Mouse (Mus musculus): Measurements from ENCODE around the gene Fam192a. TPM values are rescaled to one million over a fixed set of nuclear protein-coding genes. Genes with fewer than 3 reads are reported as not detected.

The Fam192a gene
- polyA plus RNA-seq, 1 experiment: 17.1 TPM

- 68% methylated on average over 2 of the region's 2 CpGs for WGBS
- no peak for TF ChIP-seq CTCF (IDR thresholded peaks at IDR 0.05; ENCODE audit: insufficient read depth, low read length)
- TF ChIP-seq POLR2A (IDR thresholded peaks at IDR 0.05; ENCODE audit: borderline replicate concordance, extremely low read depth, low read depth, low read length): no peak
- peaks cover 3% of the 10 kb centered on the region; the same call in 1 of the 2 replicates for H3K4me1 ChIP-seq (ENCODE audit: control insufficient read depth, insufficient read depth, low read length)
- no peak overlapping the region for H3K4me3 ChIP-seq (replicated peaks; ENCODE audit: extremely low read depth, low read depth, low read length)
- no peak for DNase-seq
These were observed 2.2 kb upstream of the Fam192a start for GRCm38 (mm10) chr8:94604030-94604429.

GRCm38 (mm10) chr8:94602471-94603131, 804 bp upstream of the Fam192a start:
- DNase-seq: peak; percentile 19
- WGBS: 1% methylated on average over 31 of the region's 31 CpGs

DNA sequence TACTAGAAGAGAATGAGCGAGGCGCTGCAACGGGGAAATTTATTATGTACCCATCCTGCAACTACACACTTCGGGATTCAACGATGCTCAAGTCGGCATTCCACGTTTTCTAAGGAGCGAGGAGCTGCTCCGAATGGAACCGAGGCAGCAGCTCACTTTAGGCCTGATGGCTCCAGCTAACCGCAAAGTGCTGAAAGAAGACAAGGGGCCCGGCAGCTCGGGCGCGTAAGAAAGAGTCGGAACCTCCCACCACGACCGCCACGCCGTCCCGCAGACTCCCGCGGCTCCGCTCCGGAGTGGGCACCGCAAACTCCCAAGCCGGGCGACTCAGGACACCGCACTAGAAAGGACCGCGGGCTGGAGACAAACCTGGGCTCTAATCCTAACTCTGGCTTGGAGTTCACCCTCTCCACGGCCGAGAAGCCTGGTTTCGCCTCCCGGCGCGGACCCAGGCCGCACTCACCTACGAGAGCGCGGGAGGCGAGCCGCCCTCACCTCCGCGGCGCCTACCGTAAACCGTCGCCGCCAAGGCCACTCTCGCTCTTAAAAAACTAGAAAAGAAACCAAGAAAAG, 677 bp downstream of the Fam192a start:
- WGBS: under 1% methylated on average over 51 of the region's 51 CpGs
- peak overlapping the region; percentile 82 for H3K4me3 ChIP-seq (replicated peaks; ENCODE audit: extremely low read depth, low read depth, low read length)
- peaks cover 3% of the 10 kb centered on the region; the same call in 1 of the 2 replicates for H3K4me1 ChIP-seq (ENCODE audit: control insufficient read depth, insufficient read depth, low read length)
- no peak for TF ChIP-seq CTCF (IDR thresholded peaks at IDR 0.05; ENCODE audit: insufficient read depth, low read length)
- no peak for TF ChIP-seq POLR2A (IDR thresholded peaks at IDR 0.05; ENCODE audit: borderline replicate concordance, extremely low read depth, low read depth, low read length)
- no peak for DNase-seq

More at GRCm38 (mm10) chr8:94602471-94603131, 804 bp upstream of the Fam192a start:
- Histone ChIP-seq H3K4me1 (ENCODE audit: control insufficient read depth, insufficient read depth, low read length) (peaks cover 3% of the 10 kb centered on the region; the same call in 1 of the 2 replicates), H3K4me3 (replicated peaks; ENCODE audit: extremely low read depth, low read depth, low read length) (peak overlapping the region; percentile 99)
- no peak for TF ChIP-seq CTCF (IDR thresholded peaks at IDR 0.05; ENCODE audit: insufficient read depth, low read length)
- TF ChIP-seq POLR2A (IDR thresholded peaks at IDR 0.05; ENCODE audit: borderline replicate concordance, extremely low read depth, low read depth, low read length): no peak

DNA sequence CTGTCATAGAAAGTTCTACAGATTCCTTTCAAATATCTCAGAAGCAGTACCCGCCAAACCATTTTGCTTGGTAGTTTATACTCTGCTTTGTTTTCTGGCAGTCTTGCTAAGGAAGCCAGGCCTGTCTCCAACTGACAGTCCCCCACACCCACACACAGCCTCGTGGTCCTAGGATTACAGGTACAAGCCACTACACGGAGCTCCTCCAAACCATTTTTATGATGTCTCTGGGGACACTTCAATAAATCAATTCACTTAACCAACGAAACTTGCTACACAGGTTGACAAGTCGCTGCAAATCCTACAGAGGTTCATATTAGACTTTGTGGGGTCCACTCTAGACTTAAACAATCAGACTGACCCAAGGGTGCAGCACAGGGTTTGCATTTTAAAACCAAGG, 1.3 kb downstream of the Fam192a start:
- TF ChIP-seq CTCF (IDR thresholded peaks at IDR 0.05; ENCODE audit: insufficient read depth, low read length) (no peak), POLR2A (IDR thresholded peaks at IDR 0.05; ENCODE audit: borderline replicate concordance, extremely low read depth, low read depth, low read length) (no peak)
- DNase-seq: no peak
- WGBS: 9% methylated on average over 5 of the region's 5 CpGs
- Histone ChIP-seq H3K4me1 (ENCODE audit: control insufficient read depth, insufficient read depth, low read length) (peaks cover 3% of the 10 kb centered on the region; the same call in 1 of the 2 replicates), H3K4me3 (replicated peaks; ENCODE audit: extremely low read depth, low read depth, low read length) (peak overlapping the region; percentile 82)

DNA sequence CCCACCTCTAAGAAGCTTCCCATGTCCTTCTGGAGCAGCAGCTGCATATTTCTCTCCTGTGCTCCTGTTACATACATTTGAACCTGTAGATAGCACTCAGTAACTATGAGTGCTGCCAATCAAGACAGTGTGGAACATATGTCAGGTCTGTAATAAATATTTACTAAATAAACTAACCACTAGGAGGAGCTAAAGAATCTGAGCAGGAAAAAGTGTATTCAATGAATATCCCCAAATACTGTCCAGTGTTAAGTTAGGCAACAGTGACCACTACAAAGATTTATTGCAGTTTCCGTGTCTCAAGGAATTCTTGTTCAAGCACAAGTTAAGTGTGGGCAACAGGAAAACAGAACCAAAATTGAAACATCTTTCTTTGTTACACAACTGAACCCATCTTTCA, 7.6 kb downstream of the Fam192a start:
- WGBS: 14% methylated on average over 1 of the region's 1 CpGs
- no peaks in the 10 kb centered on the region for H3K4me1 ChIP-seq (ENCODE audit: control insufficient read depth, insufficient read depth, low read length)
- no peak overlapping the region for H3K4me3 ChIP-seq (replicated peaks; ENCODE audit: extremely low read depth, low read depth, low read length)
- no peak for DNase-seq
- TF ChIP-seq CTCF (IDR thresholded peaks at IDR 0.05; ENCODE audit: insufficient read depth, low read length): no peak
- TF ChIP-seq POLR2A (IDR thresholded peaks at IDR 0.05; ENCODE audit: borderline replicate concordance, extremely low read depth, low read depth, low read length): no peak

GRCm38 (mm10) chr8:94591691-94592090, 10.1 kb downstream of the Fam192a start:
- Histone ChIP-seq H3K4me3 (replicated peaks; ENCODE audit: extremely low read depth, low read depth, low read length) (no peak overlapping the region), H3K4me1 (ENCODE audit: control insufficient read depth, insufficient read depth, low read length) (no peaks in the 10 kb centered on the region)
- no peak for DNase-seq
- WGBS: 63% methylated on average over 4 of the region's 4 CpGs
- TF ChIP-seq POLR2A (IDR thresholded peaks at IDR 0.05; ENCODE audit: borderline replicate concordance, extremely low read depth, low read depth, low read length): no peak
- TF ChIP-seq CTCF (IDR thresholded peaks at IDR 0.05; ENCODE audit: insufficient read depth, low read length): no peak

DNA sequence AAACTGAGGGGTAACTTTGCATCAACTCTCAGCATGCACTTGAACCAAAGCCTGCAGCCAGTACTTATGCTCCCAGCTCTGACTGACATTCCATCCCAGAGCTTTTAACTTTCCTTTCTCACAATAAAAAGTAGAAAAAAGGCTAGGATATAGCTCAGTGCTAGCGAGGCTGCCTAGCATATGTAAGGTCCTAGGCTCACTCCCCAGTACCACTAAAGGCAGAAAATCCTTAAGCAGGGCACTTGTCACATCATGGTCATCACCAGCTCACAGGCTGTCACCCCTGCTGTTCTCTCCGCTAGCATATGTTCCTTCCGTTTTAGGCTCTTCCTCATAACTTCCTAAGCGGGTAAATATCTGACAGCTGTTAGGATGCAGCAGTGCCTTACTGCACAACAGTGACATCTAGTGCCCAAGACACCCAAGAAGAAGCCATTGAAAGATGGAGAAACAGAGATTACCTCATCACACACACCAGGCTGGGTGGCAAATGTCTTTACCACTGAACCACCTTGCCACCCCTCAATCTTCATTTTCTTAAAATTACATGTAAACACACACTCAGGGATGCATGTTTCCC, 17.5 kb downstream of the Fam192a start:
- 31% methylated on average over 4 of the region's 4 CpGs for WGBS
- TF ChIP-seq POLR2A (IDR thresholded peaks at IDR 0.05; ENCODE audit: borderline replicate concordance, extremely low read depth, low read depth, low read length) (no peak), CTCF (IDR thresholded peaks at IDR 0.05; ENCODE audit: insufficient read depth, low read length) (no peak)
- no peaks in the 10 kb centered on the region for H3K4me1 ChIP-seq (ENCODE audit: control insufficient read depth, insufficient read depth, low read length)
- H3K4me3 ChIP-seq (replicated peaks; ENCODE audit: extremely low read depth, low read depth, low read length): no peak overlapping the region
- no peak for DNase-seq

DNA sequence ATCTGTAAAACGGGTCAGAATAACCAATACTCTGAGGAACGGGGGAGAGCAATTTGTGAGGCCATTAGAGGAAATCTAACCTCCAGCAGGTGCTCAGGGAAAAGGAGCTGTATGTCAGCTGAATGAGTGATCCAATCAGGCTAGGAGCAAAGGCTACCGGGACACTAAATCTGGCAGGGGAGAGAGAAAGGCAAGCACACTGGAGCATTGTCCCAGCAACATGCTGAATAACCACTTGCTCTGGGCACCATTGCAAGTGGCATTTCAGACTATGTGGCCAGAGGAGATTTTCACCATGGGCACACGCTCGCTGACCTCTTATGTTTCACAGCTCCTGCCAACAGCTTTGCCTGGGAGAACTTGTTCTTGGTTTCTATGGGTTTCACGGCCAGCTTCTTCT, 19.2 kb downstream of the Fam192a start:
- TF ChIP-seq CTCF (IDR thresholded peaks at IDR 0.05; ENCODE audit: insufficient read depth, low read length) (no peak), POLR2A (IDR thresholded peaks at IDR 0.05; ENCODE audit: borderline replicate concordance, extremely low read depth, low read depth, low read length) (no peak)
- no peak overlapping the region for H3K4me3 ChIP-seq (replicated peaks; ENCODE audit: extremely low read depth, low read depth, low read length)
- no peak for DNase-seq
- H3K4me1 ChIP-seq (ENCODE audit: control insufficient read depth, insufficient read depth, low read length): no peaks in the 10 kb centered on the region
- 90% methylated on average over 6 of the region's 6 CpGs for WGBS

- no peak for DNase-seq
- TF ChIP-seq POLR2A (IDR thresholded peaks at IDR 0.05; ENCODE audit: borderline replicate concordance, extremely low read depth, low read depth, low read length): no peak
- no peak for TF ChIP-seq CTCF (IDR thresholded peaks at IDR 0.05; ENCODE audit: insufficient read depth, low read length)
- no peak overlapping the region for H3K4me3 ChIP-seq (replicated peaks; ENCODE audit: extremely low read depth, low read depth, low read length)
- no peaks in the 10 kb centered on the region for H3K4me1 ChIP-seq (ENCODE audit: control insufficient read depth, insufficient read depth, low read length)
- WGBS: 80% methylated on average over 7 of the region's 7 CpGs
These were observed 19.8 kb downstream of the Fam192a start for GRCm38 (mm10) chr8:94581820-94582483.
